Mouse (Mus musculus): ENCODE measurements around the gene Ralgapa1. TPM values are rescaled to one million over a fixed set of nuclear protein-coding genes. Genes with fewer than 3 reads are reported as not detected.
"Not testable (repeated sequence)": the region's sequence is repeated elsewhere in the genome, so short reads cannot be mapped to it uniquely, and the experiment has no call there.

Ralgapa1 gene
- polyA plus RNA-seq, 1 experiment: 10.3 TPM

- H3K4me1 ChIP-seq (ENCODE audit: control insufficient read depth, insufficient read depth, low read length): no peaks in the 10 kb centered on the region; the same call in 1 of the 2 replicates
- TF ChIP-seq CTCF (IDR thresholded peaks at IDR 0.05; ENCODE audit: control insufficient read depth, insufficient read depth, low read length) (no peak), POLR2A (IDR thresholded peaks at IDR 0.05; ENCODE audit: borderline replicate concordance, control insufficient read depth, low read depth, low read length) (no peak)
- no peak overlapping the region for H3K4me3 ChIP-seq (replicated peaks; ENCODE audit: control insufficient read depth, low read depth, low read length)
- WGBS: 50% methylated on average over 2 of the region's 2 CpGs
- no peak overlapping the region for H3K27ac ChIP-seq (ENCODE audit: control insufficient read depth, insufficient read depth, low read depth, low read length, poor library complexity)
Observed at GRCm38 (mm10) chr12:55785252-55785651, 35.7 kb downstream of the Ralgapa1 start.

DNA sequence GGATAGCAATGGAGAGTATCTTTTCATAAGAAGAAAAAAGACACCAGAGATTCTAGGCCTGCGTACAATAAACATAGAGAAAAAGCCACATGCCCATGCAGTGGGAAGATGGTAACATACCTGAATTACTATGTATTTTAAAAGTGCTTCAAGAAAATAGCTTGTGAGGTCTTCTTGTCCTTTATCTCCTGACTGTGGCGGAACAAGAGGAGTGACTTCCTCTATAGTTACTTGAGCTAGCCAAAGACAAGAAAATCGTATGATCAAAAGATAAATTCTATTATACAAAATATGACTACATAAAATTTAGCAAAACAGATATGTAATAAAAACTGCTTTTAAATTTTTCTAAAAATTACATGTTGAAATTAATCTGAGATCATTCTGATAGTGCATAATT is 38.3 kb downstream of the Ralgapa1 start:
- Histone ChIP-seq H3K4me1 (ENCODE audit: control insufficient read depth, insufficient read depth, low read length) (no peaks in the 10 kb centered on the region; the same call in 1 of the 2 replicates), H3K4me3 (replicated peaks; ENCODE audit: control insufficient read depth, low read depth, low read length) (no peak overlapping the region), H3K27ac (ENCODE audit: control insufficient read depth, insufficient read depth, low read depth, low read length, poor library complexity) (no peak overlapping the region)
- no peak for TF ChIP-seq POLR2A (IDR thresholded peaks at IDR 0.05; ENCODE audit: borderline replicate concordance, control insufficient read depth, low read depth, low read length)
- WGBS: 68% methylated on average over 3 of the region's 3 CpGs

GRCm38 (mm10) chr12:55778301-55778700 is 42.7 kb downstream of the Ralgapa1 start:
- 84% methylated on average over 2 of the region's 2 CpGs for WGBS
- H3K4me3 ChIP-seq (replicated peaks; ENCODE audit: control insufficient read depth, low read depth, low read length): no peak overlapping the region
- H3K27ac ChIP-seq (ENCODE audit: control insufficient read depth, insufficient read depth, low read depth, low read length, poor library complexity): no peak overlapping the region
- no peaks in the 10 kb centered on the region; the same call in 1 of the 2 replicates for H3K4me1 ChIP-seq (ENCODE audit: control insufficient read depth, insufficient read depth, low read length)
- TF ChIP-seq POLR2A (IDR thresholded peaks at IDR 0.05; ENCODE audit: borderline replicate concordance, control insufficient read depth, low read depth, low read length): no peak
- TF ChIP-seq CTCF (IDR thresholded peaks at IDR 0.05; ENCODE audit: control insufficient read depth, insufficient read depth, low read length): peak; percentile 51

DNA sequence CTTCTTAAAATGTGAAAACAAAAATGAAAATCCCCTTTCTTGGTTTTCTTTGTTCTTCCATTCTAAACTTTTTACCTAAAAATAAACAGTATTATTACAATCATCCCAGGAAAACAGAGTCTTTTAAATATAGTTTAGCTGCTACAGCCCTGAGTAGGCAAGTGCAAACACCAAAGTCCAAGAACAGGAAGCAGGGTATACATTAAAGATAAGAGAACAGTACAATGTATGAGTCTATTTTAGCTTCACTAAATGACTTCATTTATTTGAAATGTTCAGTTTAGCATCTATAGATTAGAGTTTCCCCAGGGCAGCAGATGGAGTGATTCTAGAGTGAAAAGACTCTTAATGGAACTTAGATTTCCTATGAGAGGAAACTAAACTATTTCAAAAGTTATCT is 43.6 kb downstream of the Ralgapa1 start:
- Histone ChIP-seq H3K4me3 (replicated peaks; ENCODE audit: control insufficient read depth, low read depth, low read length) (no peak overlapping the region), H3K27ac (ENCODE audit: control insufficient read depth, insufficient read depth, low read depth, low read length, poor library complexity) (no peak overlapping the region), H3K4me1 (ENCODE audit: control insufficient read depth, insufficient read depth, low read length) (no peaks in the 10 kb centered on the region)
- TF ChIP-seq CTCF (IDR thresholded peaks at IDR 0.05; ENCODE audit: control insufficient read depth, insufficient read depth, low read length) (no peak), POLR2A (IDR thresholded peaks at IDR 0.05; ENCODE audit: borderline replicate concordance, control insufficient read depth, low read depth, low read length) (no peak)

GRCm38 (mm10) chr12:55774316-55774715 is 46.7 kb downstream of the Ralgapa1 start:
- Histone ChIP-seq H3K4me1 (ENCODE audit: control insufficient read depth, insufficient read depth, low read length) (no peaks in the 10 kb centered on the region), H3K27ac (ENCODE audit: control insufficient read depth, insufficient read depth, low read depth, low read length, poor library complexity) (no peak overlapping the region), H3K4me3 (replicated peaks; ENCODE audit: control insufficient read depth, low read depth, low read length) (no peak overlapping the region)
- TF ChIP-seq POLR2A (IDR thresholded peaks at IDR 0.05; ENCODE audit: borderline replicate concordance, control insufficient read depth, low read depth, low read length) (no peak), CTCF (IDR thresholded peaks at IDR 0.05; ENCODE audit: control insufficient read depth, insufficient read depth, low read length) (no peak)
- WGBS: 37% methylated on average over 3 of the region's 3 CpGs

- H3K27ac ChIP-seq (ENCODE audit: control insufficient read depth, insufficient read depth, low read depth, low read length, poor library complexity): no peak overlapping the region
- no peaks in the 10 kb centered on the region for H3K4me1 ChIP-seq (ENCODE audit: control insufficient read depth, insufficient read depth, low read length)
- WGBS: 80% methylated on average over 1 of the region's 1 CpGs
- TF ChIP-seq POLR2A (IDR thresholded peaks at IDR 0.05; ENCODE audit: borderline replicate concordance, control insufficient read depth, low read depth, low read length) (no peak), CTCF (IDR thresholded peaks at IDR 0.05; ENCODE audit: control insufficient read depth, insufficient read depth, low read length) (no peak)
- no peak overlapping the region for H3K4me3 ChIP-seq (replicated peaks; ENCODE audit: control insufficient read depth, low read depth, low read length)
Observed at GRCm38 (mm10) chr12:55720319-55720718, 100.6 kb downstream of the Ralgapa1 start.

DNA sequence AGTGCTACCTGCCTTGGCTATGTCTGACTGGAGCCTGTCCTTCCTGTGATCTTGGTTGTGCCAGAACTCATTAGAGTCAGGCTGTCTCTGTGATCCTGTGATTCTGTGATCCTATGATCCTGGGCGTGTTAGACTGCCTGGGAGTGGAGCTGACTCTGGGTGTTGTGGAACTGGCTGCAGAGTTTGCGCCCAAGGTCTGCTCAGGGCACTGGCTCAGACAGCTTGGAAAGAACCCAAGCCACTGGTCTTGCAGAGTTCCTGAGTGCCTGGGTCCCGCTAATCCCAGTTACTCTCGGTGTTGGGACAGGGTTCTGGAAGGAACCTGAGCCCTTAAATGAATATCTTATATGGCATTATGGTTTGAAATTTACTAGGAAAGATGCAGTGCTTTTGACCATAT is 115.1 kb downstream of the Ralgapa1 start:
- Histone ChIP-seq H3K27ac (ENCODE audit: control insufficient read depth, insufficient read depth, low read depth, low read length, poor library complexity) (no peak overlapping the region), H3K4me1 (ENCODE audit: control insufficient read depth, insufficient read depth, low read length) (no peaks in the 10 kb centered on the region), H3K4me3 (replicated peaks; ENCODE audit: control insufficient read depth, low read depth, low read length) (no peak overlapping the region)
- TF ChIP-seq CTCF (IDR thresholded peaks at IDR 0.05; ENCODE audit: control insufficient read depth, insufficient read depth, low read length): no peak
- TF ChIP-seq POLR2A (IDR thresholded peaks at IDR 0.05; ENCODE audit: borderline replicate concordance, control insufficient read depth, low read depth, low read length): no peak
- 88% methylated on average over 4 of the region's 4 CpGs for WGBS

DNA sequence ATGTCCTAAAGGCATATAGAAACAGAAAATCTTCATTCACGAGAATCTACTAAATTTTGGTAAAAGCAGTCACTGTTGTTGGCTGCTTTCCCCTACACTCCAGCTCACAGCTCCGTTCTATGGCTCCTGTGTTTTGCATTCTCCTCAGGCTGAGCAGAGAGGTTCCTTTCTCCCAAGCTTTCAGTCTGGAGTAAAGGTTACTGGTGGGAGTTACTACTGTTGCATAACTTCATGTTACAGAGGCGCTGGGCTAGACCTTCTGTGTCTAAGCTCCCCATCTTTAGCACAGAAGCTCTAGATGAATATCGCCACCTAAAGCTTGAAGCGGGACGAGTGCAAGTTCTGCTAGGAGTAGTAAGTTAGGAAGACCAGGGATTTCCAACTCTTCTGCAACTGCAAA is 154.3 kb downstream of the Ralgapa1 start:
- Histone ChIP-seq H3K4me1 (ENCODE audit: control insufficient read depth, insufficient read depth, low read length) (no peaks in the 10 kb centered on the region), H3K4me3 (replicated peaks; ENCODE audit: control insufficient read depth, low read depth, low read length) (no peak overlapping the region), H3K27ac (ENCODE audit: control insufficient read depth, insufficient read depth, low read depth, low read length, poor library complexity) (no peak overlapping the region)
- TF ChIP-seq CTCF (IDR thresholded peaks at IDR 0.05; ENCODE audit: control insufficient read depth, insufficient read depth, low read length) (no peak), POLR2A (IDR thresholded peaks at IDR 0.05; ENCODE audit: borderline replicate concordance, control insufficient read depth, low read depth, low read length) (no peak)
- 84% methylated on average over 6 of the region's 6 CpGs for WGBS

GRCm38 (mm10) chr12:55663194-55663593 is 157.8 kb downstream of the Ralgapa1 start:
- not testable (repeated sequence) for H3K4me1 ChIP-seq (ENCODE audit: control insufficient read depth, insufficient read depth, low read length); H3K27ac ChIP-seq (ENCODE audit: control insufficient read depth, insufficient read depth, low read depth, low read length, poor library complexity); H3K4me3 ChIP-seq (replicated peaks; ENCODE audit: control insufficient read depth, low read depth, low read length)
